8 mouse cellular contexts compared by ENCODE assay signal in the genomic region with DNA sequence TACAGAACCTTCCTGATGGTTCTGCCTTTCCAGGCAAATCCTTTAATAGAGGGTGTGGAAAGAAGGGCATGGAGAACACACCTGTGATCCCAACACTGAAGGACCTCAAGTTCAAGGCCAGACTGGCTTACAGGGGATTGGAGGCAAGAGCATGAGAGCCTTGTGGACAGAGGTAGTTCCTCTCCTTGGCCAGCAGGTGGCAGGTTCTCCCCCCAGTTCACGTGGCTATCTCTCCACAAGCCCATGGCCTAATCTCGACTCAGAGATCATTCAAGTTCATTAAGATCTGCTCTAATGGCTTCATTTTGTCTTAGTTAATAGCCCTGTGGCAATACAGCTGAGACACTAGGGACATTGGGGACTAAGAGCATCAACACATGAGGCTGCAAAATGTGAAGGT. TPM values are rescaled to one million over a fixed set of nuclear protein-coding genes. Genes with fewer than 3 reads are reported as not detected.
A peak's percentile ranks its signal among the peaks of the same experiment; 100 is the strongest.
DNase-seq lines count a peak whose midpoint lies in the region; ATAC-seq and TF ChIP-seq lines count a peak whose summit lies in the region.
"Had no signal": no experiment of that assay in that cellular context is flagged by ENCODE, and none has a peak within 500 bp of the region (broad histone marks: within the 10 kb centered on the region; RNA-seq: fewer than 3 reads in every experiment).

No protein-coding gene starts in this region.

- ATAC-seq in kidney, postnatal 0 days (replicated peaks; ENCODE audit: low FRiP score, low read depth): no peak
- no peak for ATAC-seq in kidney, embryonic 15.5 days (replicated peaks; ENCODE audit: low FRiP score)
- ATAC-seq in stomach, postnatal 0 days (ENCODE audit: low FRiP score, low TSS enrichment): no peak

- TF ChIP-seq CTCF in kidney, postnatal 0 days (IDR thresholded peaks at IDR 0.05; ENCODE audit: low read depth): peak; percentile 81
- peak; percentile 75 for TF ChIP-seq CTCF in stomach, postnatal 0 days (IDR thresholded peaks at IDR 0.05; ENCODE audit: low read depth)

- H3K4me1 ChIP-seq in kidney, postnatal 0 days (replicated peaks; ENCODE audit: insufficient read depth, low read length): no peaks in the 10 kb centered on the region
- H3K4me1 ChIP-seq in kidney, embryonic 15.5 days: no peaks in the 10 kb centered on the region
- H3K4me1 ChIP-seq in ES-E14 (ENCODE audit: control insufficient read depth in 2 of 2, insufficient read depth in 2 of 2, low read length in 2 of 2, poor library complexity in 1 of 2): no peaks in the 10 kb centered on the region
- H3K4me1 ChIP-seq in stomach, postnatal 0 days (replicated peaks; ENCODE audit: control insufficient read depth, insufficient read depth): no peaks in the 10 kb centered on the region

- no peaks in the 10 kb centered on the region for H3K9me3 ChIP-seq in kidney, postnatal 0 days (replicated peaks; ENCODE audit: low read length)
- H3K9me3 ChIP-seq in kidney, embryonic 15.5 days (replicated peaks): no peaks in the 10 kb centered on the region
- H3K9me3 ChIP-seq in ES-E14 (ENCODE audit: control insufficient read depth, insufficient read depth, low read depth, low read length): no peaks in the 10 kb centered on the region
- no peaks in the 10 kb centered on the region for H3K9me3 ChIP-seq in stomach, postnatal 0 days (ENCODE audit: control insufficient read depth, low read length)

- TF ChIP-seq EP300 in stomach, postnatal 0 days (optimal IDR thresholded peaks at IDR 0.05): no peak

- no peak overlapping the region for H3K4me3 ChIP-seq in kidney, postnatal 0 days (replicated peaks; ENCODE audit: low read depth, low read length)
- H3K4me3 ChIP-seq in kidney, embryonic 15.5 days (replicated peaks): no peak overlapping the region
- no peak overlapping the region for H3K4me3 ChIP-seq in ES-E14 (ENCODE audit: insufficient read depth in 1 of 2, low read depth in 1 of 2, low read length in 2 of 2, poor library complexity in 1 of 2, severe bottlenecking in 1 of 2)
- H3K4me3 ChIP-seq in stomach, postnatal 0 days (ENCODE audit: low read depth, low read length): no peak overlapping the region

- no peaks in the 10 kb centered on the region for H3K27me3 ChIP-seq in kidney, postnatal 0 days (ENCODE audit: insufficient read depth, low read length)
- no peaks in the 10 kb centered on the region for H3K27me3 ChIP-seq in kidney, embryonic 15.5 days
- no peaks in the 10 kb centered on the region for H3K27me3 ChIP-seq in stomach, postnatal 0 days (ENCODE audit: control insufficient read depth, insufficient read depth, low read length)

- no peak overlapping the region for H3K9ac ChIP-seq in kidney, postnatal 0 days (ENCODE audit: low read depth, low read length)
- no peak overlapping the region for H3K9ac ChIP-seq in kidney, embryonic 15.5 days
- H3K9ac ChIP-seq in ES-E14 (ENCODE audit: insufficient read depth, low read depth, low read length, poor library complexity, severe bottlenecking): no peak overlapping the region
- no peak overlapping the region for H3K9ac ChIP-seq in stomach, postnatal 0 days (ENCODE audit: low read length)

- in situ Hi-C loops in ES-E14 (cut with MboI; ENCODE audit: low sequenced_read_pairs in 2 of 2, unreplicated experiment in 2 of 2): no loop called here

- WGBS in kidney, postnatal 0 days: 15% methylated on average over 2 of the region's 2 CpGs
- WGBS in kidney, embryonic 15.5 days: 21% methylated on average over 2 of the region's 2 CpGs
- 4% methylated on average over 2 of the region's 2 CpGs for WGBS in stomach, postnatal 0 days

- peak; percentile 37 for DNase-seq in kidney, postnatal 0 days (ENCODE audit: low spot score)
- peak; percentile 47 for DNase-seq in ES-E14 (ENCODE audit: low read depth, low spot score)
- peak; percentile 19 to 43 for DNase-seq in adrenal gland, postnatal 36 days
- peak; percentile 8 to 10 for DNase-seq in lung, adult 18-20 months
- DNase-seq in stomach, postnatal 0 days (ENCODE audit: low spot score): peak; percentile 25
- DNase-seq in layer of hippocampus, postnatal 36 days: no peak

- no peaks in the 10 kb centered on the region for H3K36me3 ChIP-seq in kidney, postnatal 0 days (ENCODE audit: insufficient read depth, low read length)
- no peaks in the 10 kb centered on the region for H3K36me3 ChIP-seq in kidney, embryonic 15.5 days
- no peaks in the 10 kb centered on the region for H3K36me3 ChIP-seq in ES-E14 (ENCODE audit: control insufficient read depth, insufficient read depth, low read length, poor library complexity, severe bottlenecking)
- no peaks in the 10 kb centered on the region for H3K36me3 ChIP-seq in stomach, postnatal 0 days (ENCODE audit: control insufficient read depth, insufficient read depth, low read length)

- no peak overlapping the region for H3K27ac ChIP-seq in kidney, postnatal 0 days
- no peak overlapping the region for H3K27ac ChIP-seq in kidney, embryonic 15.5 days
- H3K27ac ChIP-seq in ES-E14 (ENCODE audit: insufficient read depth, low read depth, low read length, poor library complexity, severe bottlenecking): no peak overlapping the region
- no peak overlapping the region for H3K27ac ChIP-seq in stomach, postnatal 0 days (replicated peaks)

- no peak overlapping the region for H3K4me2 ChIP-seq in kidney, postnatal 0 days (ENCODE audit: low read length)
- no peak overlapping the region for H3K4me2 ChIP-seq in kidney, embryonic 15.5 days
- H3K4me2 ChIP-seq in stomach, postnatal 0 days (replicated peaks; ENCODE audit: low read depth): no peak overlapping the region

TF ChIP-seq in ES-E14, 5 proteins besides CTCF, POLR2A, EP300 and RAD21:
- no peak for TF ChIP-seq ZC3H11A (IDR thresholded peaks at IDR 0.05; ENCODE audit: borderline replicate concordance, low read depth, low read length)
- TF ChIP-seq MAFK (IDR thresholded peaks at IDR 0.05; ENCODE audit: insufficient read depth, low read depth, low read length): no peak
- TF ChIP-seq ZNF384 (IDR thresholded peaks at IDR 0.05; ENCODE audit: low read depth, low read length): no peak
- TF ChIP-seq CHD2 (IDR thresholded peaks at IDR 0.05; ENCODE audit: low read depth, low read length): no peak
- TF ChIP-seq HCFC1 (IDR thresholded peaks at IDR 0.05; ENCODE audit: borderline replicate concordance, insufficient read depth, low read length): no peak

RNA-seq across cellular contexts. Expression of a gene that starts 8.3 kb away (rescaled TPM):
- polyA plus RNA-seq in kidney, postnatal 0 days (2015; fragmentation: Nextera tagmentation; extraction: Ambion mirVana): 2.0 and 2.1 TPM in 2 replicates
- polyA plus RNA-seq in kidney, embryonic 15.5 days (2015; fragmentation: Nextera tagmentation; extraction: Ambion mirVana): 1.1 and 1.6 TPM in 2 replicates
- total RNA-seq in ES-E14 (2012; rRNA removed): not detected in 2 replicates
- total RNA-seq in adrenal gland, postnatal 36 days (2021): 1 to 10 TPM; 3.5 to 7.4 TPM
- polyA plus RNA-seq in stomach, postnatal 0 days (2015; fragmentation: Nextera tagmentation; extraction: Ambion mirVana): 1.0 and 1.6 TPM in 2 replicates
- 1 to 10 TPM; 2.5 to 4.0 TPM for total RNA-seq in layer of hippocampus, postnatal 36 days (2021)

RNA-seq across cellular contexts. Expression of a gene that starts 35.0 kb away (rescaled TPM):
- 0.57 and 1.3 TPM in 2 replicates for polyA plus RNA-seq in kidney, postnatal 0 days (2015; fragmentation: Nextera tagmentation; extraction: Ambion mirVana)
- 0.18 and 0.70 TPM in 2 replicates for polyA plus RNA-seq in kidney, embryonic 15.5 days (2015; fragmentation: Nextera tagmentation; extraction: Ambion mirVana)
- not detected in 2 replicates for total RNA-seq in ES-E14 (2012; rRNA removed)
- not detected for total RNA-seq in adrenal gland, postnatal 36 days (2021)
- not detected in 2 replicates for polyA plus RNA-seq in stomach, postnatal 0 days (2015; fragmentation: Nextera tagmentation; extraction: Ambion mirVana)
- total RNA-seq in layer of hippocampus, postnatal 36 days (2021): not detected
- polyA plus RNA-seq: stomach, embryonic 14.5 days had no signal

Comparison
In these comparisons a context has a peak if more than half of its experiments do, and no peak if none do; other contexts are left out.
1. DNase-seq: peak in kidney, postnatal 0 days (single experiment), ES-E14 (single experiment), adrenal gland, postnatal 36 days (2 of 2), lung, adult 18-20 months (2 of 2) and stomach, postnatal 0 days (single experiment); none in layer of hippocampus, postnatal 36 days (0 of 2).